Mouse (Mus musculus) lung, adult 2 months (tissue): ENCODE data around the gene Mbnl1.

Source experiments
- CTCF ChIP-seq: fragments of 200-500 bp; IDR thresholded peaks from 2 replicates; pipeline ENCODE4 v1.5.1; 2011; ENCODE audit warnings: mild to moderate bottlenecking, low read length, control low read depth; ENCODE audit not compliant: insufficient read depth
- POLR2A ChIP-seq: fragments of 200-500 bp; IDR thresholded peaks from 2 replicates; pipeline ENCODE4 v1.6.1; 2011; ENCODE audit warnings: low read depth, mild to moderate bottlenecking, control low read depth, low read length, borderline replicate concordance; ENCODE audit errors: extremely low read depth

GRCm38 (mm10) chr3:60472681-60473177 lies at the start of gene Mbnl1:
- TF ChIP-seq CTCF = no peak
- no peak for TF ChIP-seq POLR2A
